Mouse (Mus musculus): ENCODE data around the gene Gm19684.
A peak's percentile ranks its signal among the peaks of the same experiment; 100 is the strongest.
"Not testable (repeated sequence)": the region's sequence is repeated elsewhere in the genome, so short reads cannot be mapped to it uniquely, and the experiment has no call there.

The Gm19684 gene

DNA sequence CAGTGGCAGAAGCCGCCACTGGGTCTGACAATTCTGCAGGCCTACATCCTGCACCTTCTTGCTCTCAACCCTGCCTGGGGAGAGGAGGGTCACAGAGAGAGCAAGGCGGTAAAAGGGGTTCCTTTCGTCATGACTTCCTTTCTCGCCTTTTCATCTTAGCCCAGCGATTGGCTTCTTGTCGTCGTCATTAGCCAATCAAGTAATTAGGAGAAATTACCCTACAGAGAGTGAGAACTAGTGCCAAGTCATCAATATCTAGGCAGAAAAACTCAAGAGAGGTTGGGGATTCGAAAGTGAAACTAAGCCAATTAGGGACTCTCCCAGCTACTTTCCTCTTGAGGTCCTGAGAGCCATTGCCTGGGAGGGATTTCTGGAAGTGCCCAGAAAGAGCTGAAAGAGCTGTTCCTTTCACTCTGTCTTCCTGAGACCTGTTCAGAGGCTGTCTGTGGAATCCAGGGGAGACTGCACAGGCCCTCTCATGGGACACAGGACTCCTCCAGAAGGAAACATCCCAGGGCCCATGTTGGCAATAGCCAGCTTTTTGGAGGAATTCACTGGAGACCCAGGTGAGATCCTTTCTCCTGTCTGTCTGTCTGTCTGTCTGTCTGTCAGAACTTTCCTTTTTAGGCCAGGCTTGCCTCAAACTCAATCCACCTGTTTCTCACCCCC is at the start of gene Gm19684:
Gene Gm19684, plus strand, starts transcription at position 327 of the 669 bp plus-strand sequence.
- peak; percentile 97 for DNase-seq (ENCODE audit: low read depth, low spot score)

DNA sequence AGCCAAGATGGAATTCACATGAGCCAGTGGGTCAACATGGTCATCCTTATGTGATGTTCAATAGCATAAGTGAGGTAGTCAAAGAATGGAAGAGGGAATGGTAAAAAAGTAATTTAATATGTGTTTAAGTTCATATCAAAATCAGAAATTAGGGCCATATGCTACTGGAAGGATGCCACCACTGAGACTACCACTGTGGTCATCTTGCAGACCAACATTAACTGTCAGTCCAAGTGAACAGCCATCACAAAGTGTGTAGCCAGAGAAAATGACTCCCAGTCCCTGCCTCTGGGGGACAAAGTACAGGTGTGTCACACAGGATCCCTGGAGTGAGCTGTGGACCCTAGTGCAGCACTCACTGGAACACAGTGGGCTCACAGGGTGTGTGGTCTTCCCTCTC is 39.6 kb upstream of the Gm19684 start:
- not testable (repeated sequence) for DNase-seq (ENCODE audit: low read depth, low spot score)

DNA sequence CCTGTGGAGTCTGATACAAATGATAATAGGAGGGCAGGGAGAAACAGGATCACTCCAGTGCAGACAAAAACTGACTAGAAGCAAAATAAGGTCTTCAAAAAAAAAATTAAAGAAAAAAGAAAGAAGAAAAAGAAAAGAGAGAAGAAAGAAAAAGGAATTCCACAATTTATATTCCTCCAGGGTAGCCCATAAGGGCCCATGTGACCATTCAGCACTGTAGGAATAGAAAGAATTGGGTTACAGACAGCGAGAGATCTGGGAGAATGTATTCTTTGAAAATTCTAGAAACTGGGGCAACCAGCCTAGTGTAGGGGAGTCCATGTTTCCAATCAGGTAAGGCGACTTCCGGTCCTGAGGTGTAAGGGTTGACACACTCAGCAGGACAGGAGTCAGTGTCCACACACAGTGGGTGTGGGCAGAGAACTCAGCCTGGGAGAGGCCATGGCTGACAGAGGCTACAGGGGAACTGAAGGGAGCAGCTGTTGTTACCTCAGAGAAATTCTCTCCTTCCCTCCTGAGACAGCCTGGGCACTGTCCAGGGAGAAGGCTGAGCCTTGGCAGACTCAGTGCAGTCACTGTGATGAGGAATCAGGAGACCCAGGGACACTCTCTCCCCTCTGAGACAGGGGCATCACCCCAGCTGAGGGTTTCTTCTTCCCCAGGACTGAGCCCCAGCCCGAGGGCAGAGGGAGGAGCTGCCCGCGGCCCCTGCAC is 38.8 kb upstream of the Gm19684 start:
- not testable (repeated sequence) for DNase-seq (ENCODE audit: low read depth, low spot score)

GRCm38 (mm10) chr17:36083266-36083869 is 38.1 kb upstream of the Gm19684 start:
- DNase-seq (ENCODE audit: low read depth, low spot score) = peak; percentile 78

- no peak for DNase-seq (ENCODE audit: low read depth, low spot score)
These were observed 37.5 kb upstream of the Gm19684 start for GRCm38 (mm10) chr17:36083870-36084451.

- not testable (repeated sequence) for DNase-seq (ENCODE audit: low read depth, low spot score)
These were observed 35.5 kb upstream of the Gm19684 start for GRCm38 (mm10) chr17:36085976-36086375.

GRCm38 (mm10) chr17:36091933-36092332 is 29.5 kb upstream of the Gm19684 start:
- not testable (repeated sequence) for DNase-seq (ENCODE audit: low read depth, low spot score)

- not testable (repeated sequence) for DNase-seq (ENCODE audit: low read depth, low spot score)
These were observed 29.0 kb upstream of the Gm19684 start for GRCm38 (mm10) chr17:36092520-36092919.

DNA sequence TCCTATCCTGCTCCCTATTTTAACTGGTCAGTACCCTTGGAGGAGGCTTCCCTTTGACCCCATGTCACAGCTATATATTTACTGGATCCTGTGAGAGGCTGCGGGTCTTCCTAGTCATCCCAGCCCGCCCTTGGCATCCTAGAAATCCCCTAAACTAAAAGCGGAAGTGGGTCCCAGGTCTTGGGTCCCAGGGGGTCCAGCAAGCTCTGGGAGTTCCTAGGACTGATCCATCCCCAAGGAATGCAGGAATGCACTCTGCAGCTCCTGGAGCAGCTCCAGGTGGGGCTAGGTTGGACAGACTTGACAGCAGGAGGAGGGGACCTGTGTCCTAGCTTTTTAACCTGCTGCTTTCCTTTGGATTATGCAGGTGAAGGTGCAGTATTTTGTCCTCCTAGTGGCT is 27.5 kb upstream of the Gm19684 start:
- no peak for DNase-seq (ENCODE audit: low read depth, low spot score)

DNA sequence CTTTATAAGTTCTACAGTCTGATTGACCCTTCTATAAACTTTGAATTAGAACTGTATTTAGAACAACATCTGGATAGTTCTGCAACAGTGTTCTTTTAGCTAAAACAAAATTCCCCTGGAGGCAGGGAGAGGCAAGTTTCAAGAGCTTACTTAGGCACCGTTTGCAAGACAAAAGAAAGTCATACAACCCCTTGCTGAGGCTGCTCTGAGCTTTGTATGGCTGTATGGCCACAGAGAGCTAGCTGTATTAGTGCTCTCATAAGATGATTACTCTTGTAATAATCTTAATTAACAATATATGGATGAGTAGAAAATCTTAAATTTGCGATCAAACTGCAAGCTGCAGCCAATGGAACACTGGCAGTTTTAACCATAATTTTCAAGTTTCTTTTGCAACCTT is 21.9 kb upstream of the Gm19684 start:
- DNase-seq (ENCODE audit: low read depth, low spot score) = not testable (repeated sequence)

GRCm38 (mm10) chr17:36102091-36102490 is 19.4 kb upstream of the Gm19684 start:
- DNase-seq (ENCODE audit: low read depth, low spot score) = not testable (repeated sequence)

GRCm38 (mm10) chr17:36110129-36110528 is 11.3 kb upstream of the Gm19684 start:
- DNase-seq (ENCODE audit: low read depth, low spot score) = not testable (repeated sequence)

- peak; percentile 56 for DNase-seq (ENCODE audit: low read depth, low spot score)
These were observed 10.6 kb upstream of the Gm19684 start for GRCm38 (mm10) chr17:36110641-36111509.

DNA sequence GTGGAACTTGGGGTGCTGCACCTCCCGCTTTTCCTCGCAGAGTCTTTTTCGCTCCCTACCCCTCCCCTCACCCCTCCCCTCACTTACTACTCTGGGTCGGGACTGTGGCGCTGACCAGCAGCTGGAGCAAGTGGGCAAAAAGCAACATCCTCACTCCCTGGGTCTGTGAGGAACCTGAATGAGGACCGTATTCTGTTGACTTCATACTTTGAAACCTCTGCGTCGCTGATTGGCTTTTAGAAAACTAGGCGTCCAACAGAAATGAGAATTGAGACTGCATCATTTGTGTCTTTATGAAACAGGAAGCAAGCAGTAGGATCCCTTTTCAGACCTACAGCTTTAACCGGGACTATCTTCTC is 10.0 kb upstream of the Gm19684 start:
- DNase-seq (ENCODE audit: low read depth, low spot score) = peak; percentile 86

DNA sequence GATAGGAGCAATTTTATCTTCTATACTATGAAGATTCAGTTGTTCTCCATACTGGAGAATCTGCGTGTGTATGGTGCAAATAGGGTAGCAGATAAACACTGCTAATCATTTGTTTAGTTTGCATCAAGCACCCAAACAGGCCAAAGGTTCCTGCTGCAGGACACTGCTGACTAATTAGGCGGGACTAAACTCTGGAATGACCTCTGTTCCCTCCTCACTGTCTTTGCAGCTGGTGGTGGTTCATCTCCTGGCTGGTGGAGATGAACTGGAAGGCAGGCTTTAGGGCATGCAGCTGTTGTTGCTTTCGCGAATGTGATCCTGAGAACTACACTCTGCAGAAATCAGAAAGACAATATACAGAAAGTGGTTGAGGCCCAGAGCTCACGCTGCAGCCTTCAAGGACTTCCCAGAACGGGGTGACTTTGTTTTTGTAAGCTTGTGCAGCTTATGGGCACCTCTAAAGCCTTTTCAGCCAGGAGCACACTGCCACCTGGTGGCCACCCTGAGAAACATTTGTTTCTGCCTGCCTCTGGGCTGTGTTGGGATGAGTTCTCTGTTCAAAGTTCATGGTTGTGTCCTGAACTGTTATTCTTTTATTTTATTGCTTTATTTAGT is 7.4 kb upstream of the Gm19684 start:
- peak; percentile 69 for DNase-seq (ENCODE audit: low read depth, low spot score)

- not testable (repeated sequence) for DNase-seq (ENCODE audit: low read depth, low spot score)
These were observed 4.9 kb upstream of the Gm19684 start for GRCm38 (mm10) chr17:36116545-36116944.

GRCm38 (mm10) chr17:36120839-36121238 is 639 bp upstream of the Gm19684 start:
- DNase-seq (ENCODE audit: low read depth, low spot score) = not testable (repeated sequence)

GRCm38 (mm10) chr17:36124111-36124510 is 2.6 kb downstream of the Gm19684 start:
- DNase-seq (ENCODE audit: low read depth, low spot score) = not testable (repeated sequence)

DNA sequence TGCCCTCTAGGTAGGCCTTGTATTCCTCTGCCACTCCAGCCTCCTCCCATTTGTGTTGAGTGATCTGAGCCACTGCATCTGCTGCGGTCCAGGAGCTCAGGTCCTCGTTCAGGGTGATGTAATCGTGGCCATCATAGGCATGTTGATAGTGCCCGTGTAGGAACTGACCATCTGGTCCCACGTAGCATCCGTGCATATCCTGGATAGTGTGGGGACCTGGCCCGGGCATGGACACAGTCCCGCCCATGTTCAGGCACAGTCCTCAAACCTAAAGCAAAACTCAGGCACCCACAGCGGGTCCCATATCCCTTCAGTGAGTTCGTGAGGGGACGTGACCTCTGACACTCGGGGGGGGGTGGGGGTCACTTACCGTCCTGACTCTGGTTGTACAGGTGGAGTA is 7.0 kb downstream of the Gm19684 start:
- DNase-seq (ENCODE audit: low read depth, low spot score) = not testable (repeated sequence)

DNA sequence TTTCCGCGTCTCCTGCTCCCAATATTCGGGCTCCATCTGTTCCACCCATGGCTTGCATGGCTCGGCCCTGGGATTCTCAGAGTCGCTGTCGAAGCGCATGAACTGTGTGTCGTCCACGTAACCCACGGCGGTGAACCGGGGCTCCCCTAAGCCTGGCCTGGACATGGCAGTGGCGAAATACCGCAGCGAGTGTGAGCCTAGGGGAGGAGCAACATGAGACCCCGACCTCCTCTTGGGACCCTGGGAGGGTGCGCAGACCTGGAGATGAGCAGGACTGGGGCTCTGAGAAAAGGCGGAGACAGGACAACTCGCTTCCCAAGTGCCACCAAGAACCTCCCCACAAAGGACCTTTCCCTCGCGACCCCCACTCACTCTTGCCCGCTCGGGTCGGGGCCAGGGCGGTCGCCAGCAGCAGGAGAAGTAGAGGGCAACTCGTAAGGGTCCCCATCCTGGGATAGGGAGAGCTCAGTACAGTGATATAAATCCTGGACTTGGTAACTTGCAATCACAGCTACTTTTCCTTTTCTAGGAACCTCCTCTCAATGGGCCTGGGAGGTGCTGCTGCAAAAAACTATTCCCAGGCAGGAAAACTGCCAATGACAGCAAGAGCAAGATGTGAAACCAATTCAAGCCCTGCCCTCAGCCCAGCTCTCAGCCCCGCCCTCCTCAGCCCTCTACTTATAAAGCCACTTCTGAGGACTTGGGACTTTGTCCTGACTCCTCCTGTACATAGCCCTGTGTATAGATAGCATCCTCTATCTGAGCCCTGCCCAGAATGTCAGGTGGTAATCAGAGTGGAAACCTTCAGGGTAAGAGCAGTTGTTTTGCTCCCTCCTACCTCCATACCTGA is 7.7 kb downstream of the Gm19684 start, which contains the start of gene Gm7030:
Gene Gm7030, minus strand, starts transcription at position 458 of the 850 bp plus-strand sequence.
- DNase-seq (ENCODE audit: low read depth, low spot score) = not testable (repeated sequence)

Measured in CD4-positive helper T cell, adult 2 months (primary cell).